ENCODE assay signal across 13 mouse cellular contexts in the genomic region with DNA sequence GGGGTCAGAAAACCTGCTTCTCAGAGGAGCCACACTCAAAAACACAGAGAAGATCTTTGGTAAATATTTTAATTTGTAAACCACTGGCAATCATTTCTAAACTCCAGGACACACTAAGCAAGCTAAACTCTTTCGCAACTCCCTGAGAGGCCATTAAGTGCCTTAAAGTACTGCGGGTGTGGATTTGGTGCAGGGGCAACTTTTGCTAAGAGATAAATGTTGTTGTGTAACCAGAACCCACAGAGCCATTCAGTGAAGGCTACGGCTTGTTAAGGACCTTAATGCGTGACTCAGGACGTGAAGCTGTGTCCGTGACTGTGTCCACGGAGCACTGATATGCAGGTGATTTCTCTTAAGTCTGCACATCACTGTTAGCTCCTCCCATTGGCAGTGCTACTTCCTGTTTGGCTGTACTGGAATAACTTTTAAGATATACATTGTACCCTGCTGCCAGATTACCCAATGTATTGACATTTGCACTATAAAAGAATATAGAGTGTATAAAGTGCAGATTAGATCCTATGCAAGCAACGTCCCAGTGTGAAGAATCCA. TPM values are rescaled to one million over a fixed set of nuclear protein-coding genes. Genes with fewer than 3 reads are reported as not detected.
A peak's percentile ranks its signal among the peaks of the same experiment; 100 is the strongest.
DNase-seq lines count a peak whose midpoint lies in the region; ATAC-seq and TF ChIP-seq lines count a peak whose summit lies in the region.
"Had no signal": no experiment of that assay in that cellular context is flagged by ENCODE, and none has a peak within 500 bp of the region (broad histone marks: within the 10 kb centered on the region; RNA-seq: fewer than 3 reads in every experiment).

No protein-coding gene starts in this region.

- 0 out of 2 replicates have a peak overlapping the region, but pooled peaks have one; percentile 33 for H3K27ac ChIP-seq in intestine, embryonic 15.5 days
- peak overlapping the region; percentile 69 for H3K27ac ChIP-seq in lung, postnatal 0 days (ENCODE audit: low read length)
- H3K27ac ChIP-seq in stomach, postnatal 0 days (replicated peaks), result no peak overlapping the region
- H3K27ac ChIP-seq: heart, adult 2 months; limb, embryonic 15.5 days; macrophage had no signal

- H3K4me1 ChIP-seq in intestine, embryonic 15.5 days (replicated peaks), result no peaks in the 10 kb centered on the region
- H3K4me1 ChIP-seq in lung, postnatal 0 days (ENCODE audit: insufficient read depth, low read depth, low read length), result peaks cover 6% of the 10 kb centered on the region
- H3K4me1 ChIP-seq in stomach, postnatal 0 days (replicated peaks; ENCODE audit: control insufficient read depth, insufficient read depth), result no peaks in the 10 kb centered on the region
- H3K4me1 ChIP-seq: limb, embryonic 15.5 days had no signal

- 67% methylated on average over 8 of the region's 8 CpGs for WGBS in intestine, embryonic 15.5 days
- WGBS in lung, postnatal 0 days, result 44% methylated on average over 8 of the region's 8 CpGs
- WGBS in stomach, postnatal 0 days, result 81% methylated on average over 8 of the region's 8 CpGs

- H3K4me2 ChIP-seq in intestine, embryonic 15.5 days (replicated peaks), result no peak overlapping the region
- no peak overlapping the region for H3K4me2 ChIP-seq in lung, postnatal 0 days (replicated peaks; ENCODE audit: low read depth, low read length)
- no peak overlapping the region for H3K4me2 ChIP-seq in stomach, postnatal 0 days (replicated peaks; ENCODE audit: low read depth)
- H3K4me2 ChIP-seq: limb, embryonic 15.5 days had no signal

- peak; percentile 57 for ATAC-seq in intestine, embryonic 15.5 days
- peak; percentile 83 for ATAC-seq in lung, postnatal 0 days
- ATAC-seq in stomach, postnatal 0 days (ENCODE audit: low FRiP score, low TSS enrichment), result peak; percentile 46; the same call in 1 of the 2 replicates
- ATAC-seq: inflammation-experienced regulatory T-cells, adult 6 months had no signal

- peaks cover 34% of the 10 kb centered on the region for H3K36me3 ChIP-seq in intestine, embryonic 15.5 days
- H3K36me3 ChIP-seq in lung, postnatal 0 days (ENCODE audit: insufficient read depth, low read length), result peaks cover 58% of the 10 kb centered on the region
- H3K36me3 ChIP-seq in stomach, postnatal 0 days (ENCODE audit: control insufficient read depth, insufficient read depth, low read length), result peaks cover 26% of the 10 kb centered on the region

- DNase-seq in kidney, adult 9 months, result peak; percentile 36
- no peak for DNase-seq in kidney, adult 8-10 months
- DNase-seq in lung, postnatal 0 days (ENCODE audit: low spot score), result peak; percentile 88
- no peak for DNase-seq in stomach, postnatal 0 days (ENCODE audit: low spot score)
- DNase-seq in retina, postnatal 1 day, result no peak
- DNase-seq in thymus, adult 18-20 months, result no peak
- DNase-seq: heart, adult 2 months; kidney, postnatal 25 days; thymus, postnatal 36 days had no signal

- H3K4me3 ChIP-seq in intestine, embryonic 15.5 days (replicated peaks), result no peak overlapping the region
- H3K4me3 ChIP-seq in lung, postnatal 0 days (ENCODE audit: low read depth, low read length), result no peak overlapping the region
- H3K4me3 ChIP-seq in stomach, postnatal 0 days (ENCODE audit: low read depth, low read length), result no peak overlapping the region
- H3K4me3 ChIP-seq: heart, adult 2 months; limb, embryonic 15.5 days had no signal

- no peak for TF ChIP-seq CTCF in lung, postnatal 0 days (IDR thresholded peaks at IDR 0.05)
- no peak for TF ChIP-seq CTCF in stomach, postnatal 0 days (IDR thresholded peaks at IDR 0.05; ENCODE audit: low read depth)

- no peak overlapping the region for H3K9ac ChIP-seq in intestine, embryonic 15.5 days
- H3K9ac ChIP-seq in lung, postnatal 0 days (replicated peaks; ENCODE audit: low read depth), result no peak overlapping the region
- H3K9ac ChIP-seq in stomach, postnatal 0 days (ENCODE audit: low read length), result no peak overlapping the region
- H3K9ac ChIP-seq: limb, embryonic 15.5 days had no signal

- no peaks in the 10 kb centered on the region for H3K9me3 ChIP-seq in intestine, embryonic 15.5 days
- no peaks in the 10 kb centered on the region for H3K9me3 ChIP-seq in lung, postnatal 0 days (ENCODE audit: low read length)
- H3K9me3 ChIP-seq in stomach, postnatal 0 days (ENCODE audit: control insufficient read depth, low read length), result no peaks in the 10 kb centered on the region
- H3K9me3 ChIP-seq: limb, embryonic 15.5 days had no signal

- H3K27me3 ChIP-seq in intestine, embryonic 15.5 days (replicated peaks), result no peaks in the 10 kb centered on the region
- H3K27me3 ChIP-seq in lung, postnatal 0 days (replicated peaks; ENCODE audit: insufficient read depth, low read length), result no peaks in the 10 kb centered on the region
- H3K27me3 ChIP-seq in stomach, postnatal 0 days (ENCODE audit: control insufficient read depth, insufficient read depth, low read length), result no peaks in the 10 kb centered on the region
- H3K27me3 ChIP-seq: limb, embryonic 15.5 days had no signal

- TF ChIP-seq EP300 in lung, postnatal 0 days (IDR thresholded peaks at IDR 0.05), result peak; percentile 90
- TF ChIP-seq EP300 in stomach, postnatal 0 days (optimal IDR thresholded peaks at IDR 0.05), result no peak

RNA-seq across cellular contexts. Expression of a gene that starts 47.8 kb away (rescaled TPM):
- polyA plus RNA-seq in intestine, embryonic 15.5 days (2015; fragmentation: Nextera tagmentation; extraction: Ambion mirVana), result 13.1 and 13.7 TPM in 2 replicates
- 12.9 and 16.8 TPM in 2 replicates for polyA plus RNA-seq in lung, postnatal 0 days (2015; fragmentation: Nextera tagmentation; extraction: Ambion mirVana)
- polyA plus RNA-seq in stomach, postnatal 0 days (2015; fragmentation: Nextera tagmentation; extraction: Ambion mirVana), result 9.6 TPM in 2 replicates

Comparison
In these comparisons a context has a peak if more than half of its experiments do, and no peak if none do; other contexts are left out.
1. DNase-seq: peak in kidney, adult 9 months (single experiment) and lung, postnatal 0 days (single experiment); none in kidney, adult 8-10 months (0 of 2), stomach, postnatal 0 days (single experiment), retina, postnatal 1 day (single experiment) and thymus, adult 18-20 months (0 of 2).
2. Peak in every context shown above with its lines, with median percentiles within 50 percentile points of each other: ATAC-seq.